Mouse (Mus musculus): Measurements from ENCODE around the gene Slc7a9. TPM values are rescaled to one million over a fixed set of nuclear protein-coding genes. Genes with fewer than 3 reads are reported as not detected.

Gene Slc7a9
- polyA plus RNA-seq, 1 experiment = 0.69 TPM

DNA sequence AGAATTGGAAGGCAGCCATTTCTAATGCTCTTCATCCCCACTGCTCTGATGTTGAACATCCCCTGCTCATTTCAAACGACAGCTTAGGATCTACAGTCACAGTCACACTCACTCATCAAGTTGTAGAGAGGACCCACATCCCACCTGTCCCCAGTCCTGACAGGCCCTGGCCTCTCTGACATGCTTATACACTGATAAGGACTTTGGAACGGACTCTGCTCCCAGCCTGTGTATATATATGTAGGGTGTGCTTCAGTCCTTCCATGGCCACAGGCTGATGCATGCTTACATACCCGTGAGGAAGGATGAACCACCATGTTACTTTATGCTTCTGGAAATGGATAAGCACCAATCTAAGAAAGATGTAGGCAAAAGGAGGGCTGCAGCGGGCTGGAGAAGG, 12.4 kb downstream of the Slc7a9 start:
- Histone ChIP-seq H3K4me3 (ENCODE audit: low read depth, low read length) (no peak overlapping the region), H3K9me3 (replicated peaks; ENCODE audit: control insufficient read depth, insufficient read depth, low read length, poor library complexity, severe bottlenecking) (no peaks in the 10 kb centered on the region), H3K9ac (ENCODE audit: low read depth, poor library complexity, severe bottlenecking) (no peak overlapping the region), H3K27ac (ENCODE audit: insufficient read depth, low read length) (no peak overlapping the region), H3K36me3 (ENCODE audit: control insufficient read depth, insufficient read depth, low read length, poor library complexity, severe bottlenecking) (no peaks in the 10 kb centered on the region), H3K27me3 (ENCODE audit: control insufficient read depth, insufficient read depth, low read length, poor library complexity, severe bottlenecking) (no peaks in the 10 kb centered on the region), H3K4me1 (ENCODE audit: control insufficient read depth, insufficient read depth, low read length) (peaks cover 3% of the 10 kb centered on the region)
- TF ChIP-seq POLR2A (IDR thresholded peaks at IDR 0.05; ENCODE audit: insufficient read depth, low read length) (no peak), EP300 (IDR thresholded peaks at IDR 0.05; ENCODE audit: insufficient read depth, low read depth, low read length) (no peak), CTCF (IDR thresholded peaks at IDR 0.05; ENCODE audit: low read depth, low read length) (no peak)

DNA sequence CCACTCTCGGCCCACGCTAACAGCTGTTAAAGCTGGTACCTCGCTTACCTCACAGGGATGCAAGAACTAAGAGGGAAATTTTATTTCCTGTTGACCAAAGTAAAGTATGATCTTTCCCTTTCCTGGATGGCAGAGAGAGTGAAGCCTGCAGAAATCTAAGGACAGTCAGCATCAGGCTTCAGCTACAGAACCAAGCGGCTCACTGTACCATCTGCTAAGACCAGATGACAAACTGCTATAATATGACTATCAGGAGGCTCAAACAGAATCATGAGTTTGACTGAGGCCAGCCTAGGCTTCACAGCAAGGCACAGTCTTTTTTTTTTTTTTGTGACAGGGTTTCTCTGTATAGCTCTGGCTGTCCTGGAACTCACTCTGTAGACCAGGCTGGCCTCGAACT, 16.4 kb downstream of the Slc7a9 start:
- Histone ChIP-seq H3K36me3 (ENCODE audit: control insufficient read depth, insufficient read depth, low read length, poor library complexity, severe bottlenecking) (no peaks in the 10 kb centered on the region), H3K27me3 (ENCODE audit: control insufficient read depth, insufficient read depth, low read length, poor library complexity, severe bottlenecking) (no peaks in the 10 kb centered on the region), H3K9ac (ENCODE audit: low read depth, poor library complexity, severe bottlenecking) (no peak overlapping the region), H3K27ac (ENCODE audit: insufficient read depth, low read length) (no peak overlapping the region), H3K4me3 (ENCODE audit: low read depth, low read length) (no peak overlapping the region), H3K4me1 (ENCODE audit: control insufficient read depth, insufficient read depth, low read length) (peaks cover 10% of the 10 kb centered on the region), H3K9me3 (replicated peaks; ENCODE audit: control insufficient read depth, insufficient read depth, low read length, poor library complexity, severe bottlenecking) (no peaks in the 10 kb centered on the region)
- TF ChIP-seq EP300 (IDR thresholded peaks at IDR 0.05; ENCODE audit: insufficient read depth, low read depth, low read length) (no peak), POLR2A (IDR thresholded peaks at IDR 0.05; ENCODE audit: insufficient read depth, low read length) (no peak), CTCF (IDR thresholded peaks at IDR 0.05; ENCODE audit: low read depth, low read length) (no peak)

DNA sequence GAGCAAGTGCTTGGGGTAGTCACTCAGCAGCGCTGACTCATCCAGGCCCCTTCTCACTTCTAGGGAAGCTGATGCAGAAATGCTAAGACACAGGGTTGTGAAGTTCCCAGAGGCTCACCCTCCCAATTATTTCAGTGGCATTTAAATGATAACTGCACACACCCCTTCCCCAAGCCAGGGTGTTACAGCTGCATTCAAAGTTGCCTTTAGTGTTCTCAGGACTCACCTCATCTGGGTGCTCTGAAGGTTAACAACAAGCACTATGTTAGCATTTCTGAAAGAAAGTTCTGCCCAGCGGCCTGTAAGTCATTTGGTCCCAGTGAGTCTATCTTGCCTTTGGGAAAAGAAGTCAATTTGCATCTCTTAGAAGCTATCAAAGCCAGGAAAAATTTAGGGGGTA, 19.3 kb downstream of the Slc7a9 start:
- Histone ChIP-seq H3K4me1 (ENCODE audit: control insufficient read depth, insufficient read depth, low read length) (peaks cover 7% of the 10 kb centered on the region), H3K4me3 (ENCODE audit: low read depth, low read length) (no peak overlapping the region), H3K36me3 (ENCODE audit: control insufficient read depth, insufficient read depth, low read length, poor library complexity, severe bottlenecking) (no peaks in the 10 kb centered on the region), H3K27ac (ENCODE audit: insufficient read depth, low read length) (peak overlapping the region; percentile 18; the same call in 1 of the 2 replicates), H3K27me3 (ENCODE audit: control insufficient read depth, insufficient read depth, low read length, poor library complexity, severe bottlenecking) (no peaks in the 10 kb centered on the region), H3K9me3 (replicated peaks; ENCODE audit: control insufficient read depth, insufficient read depth, low read length, poor library complexity, severe bottlenecking) (no peaks in the 10 kb centered on the region), H3K9ac (ENCODE audit: low read depth, poor library complexity, severe bottlenecking) (no peak overlapping the region)
- TF ChIP-seq POLR2A (IDR thresholded peaks at IDR 0.05; ENCODE audit: insufficient read depth, low read length) = no peak
- TF ChIP-seq EP300 (IDR thresholded peaks at IDR 0.05; ENCODE audit: insufficient read depth, low read depth, low read length) = no peak
- TF ChIP-seq CTCF (IDR thresholded peaks at IDR 0.05; ENCODE audit: low read depth, low read length) = no peak

DNA sequence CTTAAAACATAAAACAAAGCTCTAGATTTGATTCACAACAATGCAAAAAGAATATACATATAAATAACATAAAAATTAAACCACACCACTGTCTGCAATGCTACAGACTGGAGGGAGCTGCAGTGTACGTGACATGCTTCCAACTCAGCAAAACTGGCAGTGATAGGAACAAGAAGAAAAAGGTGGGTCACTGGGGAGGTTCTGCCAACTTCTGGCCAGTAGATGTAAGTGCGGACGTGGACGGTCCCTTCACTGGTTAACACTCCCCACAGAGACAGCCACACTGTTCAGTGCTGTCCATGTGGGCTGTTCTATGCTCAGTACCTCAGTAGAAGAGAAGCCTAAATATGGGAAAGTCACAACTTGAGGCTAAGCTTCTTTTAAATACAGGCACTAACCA, 22.2 kb downstream of the Slc7a9 start:
- peaks cover 7% of the 10 kb centered on the region for H3K4me1 ChIP-seq (ENCODE audit: control insufficient read depth, insufficient read depth, low read length)
- H3K4me3 ChIP-seq (ENCODE audit: low read depth, low read length) = no peak overlapping the region
- H3K36me3 ChIP-seq (ENCODE audit: control insufficient read depth, insufficient read depth, low read length, poor library complexity, severe bottlenecking) = no peaks in the 10 kb centered on the region
- H3K9ac ChIP-seq (ENCODE audit: low read depth, poor library complexity, severe bottlenecking) = no peak overlapping the region
- no peak overlapping the region for H3K27ac ChIP-seq (ENCODE audit: insufficient read depth, low read length)
- TF ChIP-seq CTCF (IDR thresholded peaks at IDR 0.05; ENCODE audit: low read depth, low read length) = peak; percentile 23
- no peak for TF ChIP-seq POLR2A (IDR thresholded peaks at IDR 0.05; ENCODE audit: insufficient read depth, low read length)
- no peaks in the 10 kb centered on the region for H3K9me3 ChIP-seq (replicated peaks; ENCODE audit: control insufficient read depth, insufficient read depth, low read length, poor library complexity, severe bottlenecking)
- H3K27me3 ChIP-seq (ENCODE audit: control insufficient read depth, insufficient read depth, low read length, poor library complexity, severe bottlenecking) = no peaks in the 10 kb centered on the region

DNA sequence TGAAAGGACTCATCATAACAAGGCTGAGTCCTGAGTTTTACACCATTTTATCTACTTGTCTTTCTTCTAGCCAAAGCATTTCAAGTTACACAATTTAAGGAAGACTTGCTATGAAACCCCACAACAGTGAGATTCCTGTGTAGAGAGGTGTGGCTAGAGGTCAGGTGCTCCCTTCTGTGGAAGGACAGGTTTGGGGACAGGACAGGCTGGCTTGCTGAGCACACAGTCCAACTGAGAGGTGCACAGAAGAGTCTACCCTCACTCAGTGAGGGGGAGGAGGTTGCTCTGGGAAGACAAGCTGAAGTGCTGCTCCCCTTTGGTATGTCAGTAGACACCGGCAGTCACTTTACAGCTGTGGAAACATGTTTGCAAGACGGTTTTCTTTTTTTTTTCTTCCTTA, 27.9 kb downstream of the Slc7a9 start:
- H3K27me3 ChIP-seq (ENCODE audit: control insufficient read depth, insufficient read depth, low read length, poor library complexity, severe bottlenecking) = no peaks in the 10 kb centered on the region
- H3K4me1 ChIP-seq (ENCODE audit: control insufficient read depth, insufficient read depth, low read length) = no peaks in the 10 kb centered on the region
- H3K9ac ChIP-seq (ENCODE audit: low read depth, poor library complexity, severe bottlenecking) = no peak overlapping the region
- H3K36me3 ChIP-seq (ENCODE audit: control insufficient read depth, insufficient read depth, low read length, poor library complexity, severe bottlenecking) = peaks cover 2% of the 10 kb centered on the region; the same call in 1 of the 2 replicates
- TF ChIP-seq POLR2A (IDR thresholded peaks at IDR 0.05; ENCODE audit: insufficient read depth, low read length) (no peak), CTCF (IDR thresholded peaks at IDR 0.05; ENCODE audit: low read depth, low read length) (no peak), EP300 (IDR thresholded peaks at IDR 0.05; ENCODE audit: insufficient read depth, low read depth, low read length) (no peak)
- no peak overlapping the region for H3K27ac ChIP-seq (ENCODE audit: insufficient read depth, low read length)
- no peak overlapping the region for H3K4me3 ChIP-seq (ENCODE audit: low read depth, low read length)
- H3K9me3 ChIP-seq (replicated peaks; ENCODE audit: control insufficient read depth, insufficient read depth, low read length, poor library complexity, severe bottlenecking) = no peaks in the 10 kb centered on the region

DNA sequence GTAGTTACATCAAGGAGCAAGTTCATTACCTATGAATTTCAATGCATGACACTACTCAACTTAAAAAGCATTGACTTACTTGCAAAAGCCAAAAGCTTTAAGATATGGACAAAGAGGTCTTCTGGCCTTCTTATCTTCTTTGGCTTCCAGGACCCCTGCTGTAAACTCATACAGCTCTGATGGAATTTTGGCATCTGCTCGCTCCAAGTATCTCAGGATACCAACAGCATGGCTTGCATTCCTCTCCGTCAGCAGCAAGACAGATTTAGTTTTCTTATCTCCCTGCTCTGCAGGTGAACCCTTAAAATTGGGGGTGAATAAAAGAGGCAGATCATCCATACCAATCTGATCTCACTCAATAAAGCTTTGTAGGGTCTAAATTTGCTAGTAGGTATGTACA, 36.5 kb downstream of the Slc7a9 start:
- H3K4me3 ChIP-seq (ENCODE audit: low read depth, low read length) = no peak overlapping the region
- no peaks in the 10 kb centered on the region for H3K9me3 ChIP-seq (replicated peaks; ENCODE audit: control insufficient read depth, insufficient read depth, low read length, poor library complexity, severe bottlenecking)
- no peaks in the 10 kb centered on the region for H3K27me3 ChIP-seq (ENCODE audit: control insufficient read depth, insufficient read depth, low read length, poor library complexity, severe bottlenecking)
- H3K4me1 ChIP-seq (ENCODE audit: control insufficient read depth, insufficient read depth, low read length) = no peaks in the 10 kb centered on the region
- no peak overlapping the region for H3K27ac ChIP-seq (ENCODE audit: insufficient read depth, low read length)
- H3K9ac ChIP-seq (ENCODE audit: low read depth, poor library complexity, severe bottlenecking) = no peak overlapping the region
- TF ChIP-seq CTCF (IDR thresholded peaks at IDR 0.05; ENCODE audit: low read depth, low read length) (no peak), POLR2A (IDR thresholded peaks at IDR 0.05; ENCODE audit: insufficient read depth, low read length) (no peak), EP300 (IDR thresholded peaks at IDR 0.05; ENCODE audit: insufficient read depth, low read depth, low read length) (no peak)
- 0 out of 2 replicates have a peak, but pooled peaks cover 6% of the 10 kb centered on the region for H3K36me3 ChIP-seq (ENCODE audit: control insufficient read depth, insufficient read depth, low read length, poor library complexity, severe bottlenecking)
